Mouse (Mus musculus): ENCODE measurements at regions not wholly inside any gene's neighbourhood (a gene's known extent, or its start where the extent isn't known, plus 50 kb on each side); places are given as distances from the start of the nearest gene placed in this dataset.

GRCm38 (mm10) chr4:31835051-31835450, 128.8 kb upstream of the Map3k7 start:
- no peak for DNase-seq

- DNase-seq: no peak
Measured at GRCm38 (mm10) chr4:31838592-31838991, 125.3 kb upstream of the Map3k7 start.

- DNase-seq: no peak
Measured at GRCm38 (mm10) chr4:31849763-31850162, 114.1 kb upstream of the Map3k7 start.

GRCm38 (mm10) chr4:31851006-31851405, 112.9 kb upstream of the Map3k7 start:
- peak; percentile 26 for DNase-seq

GRCm38 (mm10) chr4:31853851-31854250, 110.0 kb upstream of the Map3k7 start:
- DNase-seq: no peak

- no peak for DNase-seq
Measured at GRCm38 (mm10) chr4:31860389-31860788, 103.5 kb upstream of the Map3k7 start.

GRCm38 (mm10) chr4:31861172-31861571, 102.7 kb upstream of the Map3k7 start:
- no peak for DNase-seq

- DNase-seq: peak; percentile 0
Measured at GRCm38 (mm10) chr4:31872985-31873983, 90.6 kb upstream of the Map3k7 start.

- no peak for DNase-seq
Measured at GRCm38 (mm10) chr4:31877389-31877788, 86.5 kb upstream of the Map3k7 start.

GRCm38 (mm10) chr4:31878493-31879191, 85.3 kb upstream of the Map3k7 start:
- DNase-seq: no peak

- no peak for DNase-seq
Measured at GRCm38 (mm10) chr4:31879192-31879585, 84.7 kb upstream of the Map3k7 start.

- DNase-seq: no peak
Measured at GRCm38 (mm10) chr4:31880213-31880612, 83.7 kb upstream of the Map3k7 start.

- DNase-seq: no peak
Measured at GRCm38 (mm10) chr4:31889673-31890072, 74.2 kb upstream of the Map3k7 start.

GRCm38 (mm10) chr4:31909086-31909673, 54.7 kb upstream of the Map3k7 start:
- DNase-seq: no peak
